ENCODE assay signal across 7 mouse cellular contexts in the genomic region with DNA sequence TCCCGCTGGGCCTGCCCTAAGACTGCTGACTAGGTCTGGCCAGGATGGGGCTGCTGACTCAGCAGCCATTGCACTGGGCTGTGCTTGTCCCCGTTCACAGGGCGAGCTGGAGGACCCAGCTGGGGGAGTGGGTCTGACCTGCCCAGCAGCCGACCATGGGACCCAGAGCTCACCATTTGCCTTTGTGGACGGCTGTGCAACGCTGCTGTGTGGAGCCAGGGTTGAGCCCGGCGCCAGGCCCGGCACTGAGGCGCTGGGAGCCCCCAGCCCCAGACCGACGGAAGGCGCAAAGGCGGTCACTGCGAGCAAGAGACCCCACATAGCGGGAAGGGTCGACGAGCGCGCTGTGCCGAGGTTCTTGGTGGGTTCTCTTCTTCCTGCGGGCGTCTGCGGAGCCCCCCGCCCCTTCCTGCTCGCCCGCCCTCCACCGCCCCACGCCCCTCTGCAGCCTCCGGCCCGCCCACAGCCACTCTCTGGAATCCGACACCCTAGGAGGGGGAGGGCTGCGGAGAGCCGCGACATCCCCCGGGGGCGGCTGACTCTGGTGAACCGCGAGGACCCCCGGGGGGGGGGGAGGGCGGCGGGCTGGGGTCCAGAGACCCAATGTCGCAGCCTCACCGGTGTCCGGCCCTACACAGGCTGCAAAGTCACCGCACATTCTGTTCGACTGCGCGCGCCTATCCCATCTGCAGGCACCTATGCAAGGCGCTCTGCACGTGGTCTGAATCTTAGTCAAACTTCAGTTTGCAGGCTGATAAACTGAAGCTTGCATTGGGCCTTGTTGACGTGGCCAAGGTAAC. TPM values are rescaled to one million over a fixed set of nuclear protein-coding genes. Genes with fewer than 3 reads are reported as not detected.
DNase-seq lines count a peak whose midpoint lies in the region; ATAC-seq lines count a peak whose summit lies in the region.

A gene (minus strand): TSS at position 389 of the 800 bp plus-strand sequence.

- H3K9me3 ChIP-seq in embryonic facial prominence, embryonic 12.5 days = no peaks in the 10 kb centered on the region
- H3K9me3 ChIP-seq in heart, embryonic 12.5 days (replicated peaks) = no peaks in the 10 kb centered on the region
- no peaks in the 10 kb centered on the region for H3K9me3 ChIP-seq in limb, embryonic 10.5 days (replicated peaks)
- no peaks in the 10 kb centered on the region for H3K9me3 ChIP-seq in neural tube, embryonic 11.5 days (ENCODE audit: control insufficient read depth, low read length)

- H3K9ac ChIP-seq in embryonic facial prominence, embryonic 12.5 days = peak within 1 kb of the TSS; percentile 81
- H3K9ac ChIP-seq in heart, embryonic 12.5 days = peak within 1 kb of the TSS; percentile 81
- peak within 1 kb of the TSS; percentile 68 for H3K9ac ChIP-seq in neural tube, embryonic 11.5 days (ENCODE audit: low read length)

- no peaks in the 10 kb centered on the region for H3K27me3 ChIP-seq in embryonic facial prominence, embryonic 12.5 days
- H3K27me3 ChIP-seq in heart, embryonic 12.5 days (replicated peaks) = 0 out of 2 replicates have a peak, but pooled peaks cover 8% of the 10 kb centered on the region
- no peaks in the 10 kb centered on the region for H3K27me3 ChIP-seq in limb, embryonic 10.5 days (ENCODE audit: low read depth, poor library complexity, severe bottlenecking)
- no peaks in the 10 kb centered on the region for H3K27me3 ChIP-seq in neural tube, embryonic 11.5 days (ENCODE audit: control insufficient read depth, insufficient read depth, low read length)

- DNase-seq in ovary, postnatal 10 days (ENCODE audit: low spot score) = peak; percentile 27
- DNase-seq in ovary, adult 18-20 months (ENCODE audit: low spot score) = no peak
- DNase-seq in limb, embryonic 10.5 days (ENCODE audit: low spot score) = peak; percentile 90
- peak; percentile 75 for DNase-seq in neural tube, embryonic 11.5 days (ENCODE audit: low spot score)
- DNase-seq in T-cell, adult 2 months (ENCODE audit: low spot score) = no peak

- ATAC-seq in embryonic facial prominence, embryonic 12.5 days (ENCODE audit: insufficient number of reproducible peaks, insufficient read depth, low FRiP score, low TSS enrichment) = peak; percentile 88
- peak; percentile 85 for ATAC-seq in heart, embryonic 12.5 days (ENCODE audit: insufficient number of reproducible peaks, low FRiP score)
- peak; percentile 80 for ATAC-seq in neural tube, embryonic 11.5 days (ENCODE audit: insufficient read depth, low FRiP score, low TSS enrichment)

- H3K36me3 ChIP-seq in embryonic facial prominence, embryonic 12.5 days = peaks cover 28% of the 10 kb centered on the region
- peaks cover 25% of the 10 kb centered on the region for H3K36me3 ChIP-seq in heart, embryonic 12.5 days
- peaks cover 39% of the 10 kb centered on the region for H3K36me3 ChIP-seq in limb, embryonic 10.5 days
- H3K36me3 ChIP-seq in neural tube, embryonic 11.5 days (ENCODE audit: control insufficient read depth, insufficient read depth, low read length) = no peaks in the 10 kb centered on the region; the same call in 1 of the 2 replicates

- H3K4me2 ChIP-seq in embryonic facial prominence, embryonic 12.5 days (replicated peaks) = peak within 1 kb of the TSS; percentile 85
- peak within 1 kb of the TSS; percentile 96 for H3K4me2 ChIP-seq in heart, embryonic 12.5 days
- peak within 1 kb of the TSS; percentile 59 for H3K4me2 ChIP-seq in neural tube, embryonic 11.5 days (ENCODE audit: low read depth)

- H3K27ac ChIP-seq in embryonic facial prominence, embryonic 12.5 days = peak within 1 kb of the TSS; percentile 87
- 0 out of 2 replicates have a peak within 1 kb of the TSS, but pooled peaks have one; percentile 32 for H3K27ac ChIP-seq in heart, embryonic 12.5 days (ENCODE audit: poor library complexity, severe bottlenecking)
- H3K27ac ChIP-seq in limb, embryonic 10.5 days = peak within 1 kb of the TSS; percentile 96
- H3K27ac ChIP-seq in neural tube, embryonic 11.5 days (ENCODE audit: low read depth, low read length) = no peak within 1 kb of the TSS

- H3K4me1 ChIP-seq in embryonic facial prominence, embryonic 12.5 days = peaks cover 27% of the 10 kb centered on the region
- 0 out of 2 replicates have a peak, but pooled peaks cover 6% of the 10 kb centered on the region for H3K4me1 ChIP-seq in heart, embryonic 12.5 days (replicated peaks)
- H3K4me1 ChIP-seq in limb, embryonic 10.5 days = peaks cover 32% of the 10 kb centered on the region
- H3K4me1 ChIP-seq in neural tube, embryonic 11.5 days (ENCODE audit: control insufficient read depth, insufficient read depth, low read length) = peaks cover 7% of the 10 kb centered on the region

- H3K4me3 ChIP-seq in embryonic facial prominence, embryonic 12.5 days = peak within 1 kb of the TSS; percentile 74
- H3K4me3 ChIP-seq in heart, embryonic 12.5 days = peak within 1 kb of the TSS; percentile 72
- peak within 1 kb of the TSS; percentile 80 for H3K4me3 ChIP-seq in limb, embryonic 10.5 days
- peak within 1 kb of the TSS; percentile 42 for H3K4me3 ChIP-seq in neural tube, embryonic 11.5 days (ENCODE audit: low read depth, low read length)

- WGBS in embryonic facial prominence, embryonic 12.5 days = under 1% methylated on average over 41 of the region's 53 CpGs
- under 1% methylated on average over 36 of the region's 53 CpGs for WGBS in heart, embryonic 12.5 days
- WGBS in limb, embryonic 10.5 days = under 1% methylated on average over 52 of the region's 53 CpGs
- 1% methylated on average over 38 of the region's 53 CpGs for WGBS in neural tube, embryonic 11.5 days

RNA-seq across cellular contexts. Expression of the gene that starts here (rescaled TPM):
- polyA plus RNA-seq in embryonic facial prominence, embryonic 12.5 days (2016; fragmentation: Nextera tagmentation; extraction: Ambion mirVana) = 98.0 and 106 TPM in 2 replicates
- polyA plus RNA-seq in heart, embryonic 12.5 days (2016; fragmentation: Nextera tagmentation; extraction: Ambion mirVana) = 32.2 and 33.3 TPM in 2 replicates
- 65.6 and 75.4 TPM in 2 replicates for polyA plus RNA-seq in limb, embryonic 10.5 days (2016; fragmentation: Nextera tagmentation; extraction: Ambion mirVana)
- 32.3 and 32.6 TPM in 2 replicates for polyA plus RNA-seq in neural tube, embryonic 11.5 days (2014; fragmentation: Nextera tagmentation; extraction: Ambion mirVana)

Comparison
In these comparisons a context has a peak if more than half of its experiments do, and no peak if none do; other contexts are left out.
1. DNase-seq: peak in ovary, postnatal 10 days (single experiment), limb, embryonic 10.5 days (single experiment) and neural tube, embryonic 11.5 days (single experiment); none in ovary, adult 18-20 months (single experiment) and T-cell, adult 2 months (single experiment).
2. Peak in every context shown above with its lines, with median percentiles within 50 percentile points of each other: ATAC-seq, H3K4me2 ChIP-seq, H3K4me3 ChIP-seq and H3K9ac ChIP-seq.